Mouse (Mus musculus): ENCODE results near the gene Thpo. TPM values are rescaled to one million over a fixed set of nuclear protein-coding genes. Genes with fewer than 3 reads are reported as not detected.

Thpo gene
- total and polyA plus RNA-seq, 3 experiments, result not detected

DNA sequence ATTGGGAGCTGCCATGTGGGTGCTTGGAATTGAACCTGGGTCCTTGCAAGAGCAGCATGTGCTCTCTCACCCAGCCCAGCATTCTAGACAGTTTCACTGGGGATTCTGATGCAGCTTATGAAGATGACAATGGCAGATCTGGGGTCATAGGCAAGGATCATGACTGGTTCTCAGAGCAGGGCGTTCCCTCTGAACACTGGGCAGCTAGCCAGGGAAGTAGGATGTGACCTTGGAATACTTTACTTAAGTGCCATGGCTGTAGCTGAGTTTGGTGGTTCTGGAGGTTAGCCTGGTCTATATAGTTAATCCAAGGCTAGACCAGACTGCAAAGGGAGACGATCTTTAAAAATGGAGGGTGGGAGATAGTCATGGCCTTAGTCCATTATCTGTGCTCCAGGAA, 49.6 kb upstream of the Thpo start:
- no peak for TF ChIP-seq USF1 (IDR thresholded peaks at IDR 0.05; ENCODE audit: low read depth, low read length)
- TF ChIP-seq MXI1 (IDR thresholded peaks at IDR 0.05; ENCODE audit: low read depth, low read length), result no peak
- TF ChIP-seq MAFK (IDR thresholded peaks at IDR 0.05; ENCODE audit: borderline replicate concordance, low read depth, low read length), result no peak
- TF ChIP-seq GABPA (IDR thresholded peaks at IDR 0.05; ENCODE audit: low read depth, low read length), result no peak
- TF ChIP-seq MYB (IDR thresholded peaks at IDR 0.05; ENCODE audit: low read depth, low read length), result no peak
- no peak for TF ChIP-seq CHD1 (IDR thresholded peaks at IDR 0.05; ENCODE audit: low read depth, low read length)
- TF ChIP-seq ZC3H11A (IDR thresholded peaks at IDR 0.05; ENCODE audit: low read depth, low read length), result no peak
- TF ChIP-seq ETS1 (IDR thresholded peaks at IDR 0.05; ENCODE audit: low read depth, low read length), result no peak
- no peak for TF ChIP-seq ZMIZ1 (IDR thresholded peaks at IDR 0.05; ENCODE audit: low read depth, low read length)
- no peak for TF ChIP-seq POLR2AphosphoS2 (IDR thresholded peaks at IDR 0.05; ENCODE audit: low read length)
- no peak for TF ChIP-seq CTCF (IDR thresholded peaks at IDR 0.05 in 2 of 3, conservative IDR thresholded peaks at IDR 0.05 in 1 of 3; ENCODE audit: control insufficient read depth in 1 of 3, insufficient read depth in 1 of 3, low read depth in 2 of 3, low read length in 3 of 3, poor library complexity in 1 of 3, severe bottlenecking in 1 of 3)
- no peak for TF ChIP-seq NRF1 (IDR thresholded peaks at IDR 0.05; ENCODE audit: insufficient read depth, low read depth, low read length, poor library complexity, severe bottlenecking)
- TF ChIP-seq ZNF384 (IDR thresholded peaks at IDR 0.05; ENCODE audit: low read depth, low read length), result no peak
- no peak for TF ChIP-seq USF2 (IDR thresholded peaks at IDR 0.05; ENCODE audit: borderline replicate concordance in 1 of 2, insufficient read depth in 1 of 2, low read depth in 1 of 2, low read length in 2 of 2)
- no peak for TF ChIP-seq BHLHE40 (IDR thresholded peaks at IDR 0.05; ENCODE audit: borderline replicate concordance, low read depth, low read length)
- TF ChIP-seq ZKSCAN1 (IDR thresholded peaks at IDR 0.05; ENCODE audit: low read depth, low read length), result no peak
- no peak for TF ChIP-seq MEF2A (IDR thresholded peaks at IDR 0.05; ENCODE audit: extremely low read depth, insufficient replicate concordance, low read depth, low read length, poor library complexity, severe bottlenecking)
- TF ChIP-seq TCF12 (IDR thresholded peaks at IDR 0.05; ENCODE audit: low read depth, low read length), result no peak
- no peak for TF ChIP-seq RCOR1 (IDR thresholded peaks at IDR 0.05; ENCODE audit: low read depth, low read length)
- no peak for TF ChIP-seq NELFE (IDR thresholded peaks at IDR 0.05; ENCODE audit: low read depth, low read length)
- no peak overlapping the region for H3K4me3 ChIP-seq (ENCODE audit: control insufficient read depth in 1 of 2, insufficient read depth in 1 of 2, low read depth in 2 of 2, low read length in 2 of 2)

More for the DNA sequence above, 49.6 kb upstream of the Thpo start:
- Histone ChIP-seq H3K9ac (ENCODE audit: control insufficient read depth, low read depth, low read length, poor library complexity, severe bottlenecking) (no peak overlapping the region), H3K27ac (ENCODE audit: control insufficient read depth, low read depth, low read length) (no peak overlapping the region), H3K79me2 (ENCODE audit: control insufficient read depth, insufficient read depth, low read length, poor library complexity) (no peaks in the 10 kb centered on the region), H3K27me3 (ENCODE audit: control insufficient read depth in 1 of 2, insufficient read depth in 2 of 2, low read length in 2 of 2) (peaks cover 0 to 9% of the 10 kb centered on the region in 2 experiments; a peak in 2 of 4 replicates), H3K4me1 (ENCODE audit: control insufficient read depth in 1 of 2, insufficient read depth in 2 of 2, low read length in 2 of 2) (no peaks in the 10 kb centered on the region), H3K36me3 (ENCODE audit: control insufficient read depth in 1 of 2, insufficient read depth in 2 of 2, low read length in 2 of 2) (no peaks in the 10 kb centered on the region), H3K9me3 (replicated peaks; ENCODE audit: insufficient read depth, low read length) (no peaks in the 10 kb centered on the region)
- no peak for DNase-seq (ENCODE audit: low read depth, low spot score)

Data from MEL (cell line).